Mouse (Mus musculus) WW6 (cell line): ENCODE measurements around the gene Ankfy1.

Experiments used
- DNase-seq: peaks from one replicate; pipeline ENCODE4 v3.0.0-alpha.2; 2013; ENCODE audit warnings: low read depth, low spot score

Gene Ankfy1

DNA sequence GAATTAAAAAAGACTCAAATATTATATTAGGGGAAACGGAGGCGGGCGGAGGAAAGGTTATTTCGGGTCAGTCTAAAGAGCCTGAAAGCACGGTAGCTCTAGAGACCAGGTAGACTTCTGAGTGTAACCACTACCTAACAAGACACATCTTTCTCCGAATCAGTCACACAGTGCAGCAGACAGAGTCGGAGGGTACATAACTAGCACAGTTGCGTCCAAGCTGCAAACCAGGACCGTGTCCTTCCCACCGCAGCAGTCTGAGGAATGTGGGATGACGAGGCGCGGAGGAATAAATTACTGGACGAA is 105.3 kb downstream of the Ankfy1 start:
- no peak for DNase-seq

DNA sequence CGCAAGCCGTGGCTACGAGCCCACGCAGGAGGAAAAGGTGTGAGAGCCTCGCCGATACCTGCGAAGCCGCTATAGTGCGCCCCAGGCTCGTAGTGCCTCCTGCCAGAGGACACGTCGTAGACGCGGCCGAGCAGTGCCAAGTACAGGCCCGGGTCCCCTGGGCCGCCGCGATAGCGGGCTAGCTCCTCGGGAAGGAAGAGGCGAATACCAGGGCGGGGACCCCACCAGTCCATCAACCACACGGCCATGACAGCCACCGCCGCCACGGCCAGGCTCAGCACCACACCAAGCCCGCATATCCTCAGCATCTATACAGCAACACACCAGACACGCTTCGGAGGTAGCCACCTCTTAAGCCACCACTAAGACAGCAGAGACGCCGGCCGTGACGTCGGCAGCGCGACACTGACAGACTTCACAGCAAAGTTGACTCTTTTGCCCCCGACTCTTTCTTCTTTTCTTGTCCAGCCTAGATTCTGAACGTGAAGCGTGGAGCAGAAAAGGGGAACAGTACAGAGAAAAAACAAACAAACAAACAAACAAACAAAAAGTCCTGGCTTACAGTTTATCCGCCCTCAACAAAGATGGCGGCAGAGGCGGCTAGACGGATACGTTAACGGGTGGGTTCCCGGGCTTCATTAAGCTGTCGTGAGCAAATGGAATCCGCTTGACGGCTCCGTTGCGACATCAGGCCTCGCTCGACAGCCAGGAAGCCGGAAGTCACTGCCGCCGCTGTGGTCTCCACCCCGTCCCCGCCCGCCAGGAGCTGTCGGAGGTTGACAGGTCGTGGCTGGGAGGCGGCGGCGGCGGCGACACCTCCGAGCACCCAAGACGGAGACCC is 105.9 kb downstream of the Ankfy1 start, which contains the start of the genes Cyb5d2 and Zzef1:
Cyb5d2 (minus strand) TSS at position 688 of the 841 bp plus-strand sequence.
Zzef1 (plus strand) TSS at position 772 of the 841 bp plus-strand sequence.
- peak; percentile 94 for DNase-seq

DNA sequence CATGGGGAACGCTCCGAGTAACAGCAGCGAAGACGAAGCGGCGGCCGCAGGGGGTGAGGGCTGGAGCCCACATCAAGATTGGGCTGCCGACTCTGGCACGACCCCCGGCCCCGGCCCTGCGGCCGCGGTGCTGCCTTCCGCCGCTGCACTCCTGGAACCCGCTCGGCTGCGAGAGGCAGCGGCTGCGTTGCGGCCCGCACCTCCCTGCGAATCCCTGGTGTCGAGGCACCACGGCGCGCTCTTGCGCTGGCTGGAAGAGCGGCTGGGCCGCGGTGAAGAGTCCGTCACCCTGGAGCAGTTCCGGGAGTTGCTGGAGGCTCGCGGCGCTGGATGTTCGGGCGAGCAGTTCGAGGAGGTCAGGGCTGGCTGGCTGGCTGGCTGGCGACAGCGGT is 106.5 kb downstream of the Ankfy1 start:
- no peak for DNase-seq

DNA sequence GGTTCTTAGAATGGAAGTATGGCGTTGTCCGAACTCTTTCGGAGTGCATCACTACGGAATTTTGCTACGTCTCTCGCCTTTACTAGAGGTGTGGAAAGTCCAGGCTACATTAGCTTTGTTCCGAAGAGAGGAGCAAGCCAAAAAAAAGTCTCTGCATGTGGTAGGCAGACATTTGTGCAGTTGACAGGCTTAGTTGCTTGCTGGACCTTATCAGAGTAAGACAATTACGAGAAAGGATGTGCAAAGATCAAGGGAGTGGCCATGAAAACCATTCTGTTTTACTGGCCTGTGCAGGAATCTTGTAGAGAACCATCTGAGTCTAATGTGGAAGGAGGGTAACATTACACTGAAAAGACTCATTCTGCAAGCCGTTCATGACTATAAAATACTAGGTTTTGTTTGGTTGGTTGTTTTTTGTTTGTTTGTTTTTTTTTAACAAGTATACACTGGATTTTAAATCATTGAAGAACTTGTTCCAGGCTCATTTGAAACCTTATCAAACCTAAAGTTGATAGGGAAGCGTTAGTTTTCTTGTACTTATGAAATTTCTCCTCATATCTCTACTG is 107.0 kb downstream of the Ankfy1 start:
- DNase-seq: no peak

DNA sequence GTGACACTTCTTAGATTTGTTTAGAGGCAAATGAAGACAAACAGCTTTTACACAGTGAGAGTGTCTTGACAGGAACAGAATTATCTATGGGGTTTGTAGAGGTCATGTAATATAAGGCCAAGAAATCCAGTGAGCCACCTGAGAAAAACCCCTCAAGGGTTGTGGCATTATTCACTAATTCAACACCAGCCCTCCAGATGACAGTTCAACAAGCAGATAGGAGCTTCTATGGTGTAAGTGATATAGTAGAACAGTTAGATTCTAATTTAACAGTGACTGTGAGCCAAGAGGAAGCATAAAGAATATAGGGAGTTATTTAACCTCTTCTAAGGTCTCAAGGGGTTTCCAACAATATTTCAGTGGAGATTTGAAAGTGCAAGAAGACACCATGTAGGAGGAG is 108.3 kb downstream of the Ankfy1 start:
- DNase-seq: no peak

DNA sequence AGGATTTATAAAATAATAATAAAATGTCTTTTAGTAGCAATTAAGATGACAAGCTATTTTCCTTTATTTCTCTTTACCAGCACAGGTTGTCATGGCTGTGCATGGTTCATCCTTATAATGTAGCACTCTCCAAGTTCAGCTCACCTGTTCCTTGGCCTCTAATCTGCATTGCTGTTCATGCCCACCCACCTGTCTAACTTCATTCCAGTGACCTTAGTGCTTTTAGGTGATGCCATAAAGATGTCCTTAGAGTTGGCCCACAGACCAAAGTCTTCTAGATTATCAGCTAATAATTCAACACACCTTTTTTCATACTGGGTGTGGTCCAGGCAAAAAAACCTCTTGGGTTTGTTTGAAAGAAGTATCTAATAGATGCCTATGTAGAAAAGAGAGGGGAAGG is 111.4 kb downstream of the Ankfy1 start:
- DNase-seq: no peak

DNA sequence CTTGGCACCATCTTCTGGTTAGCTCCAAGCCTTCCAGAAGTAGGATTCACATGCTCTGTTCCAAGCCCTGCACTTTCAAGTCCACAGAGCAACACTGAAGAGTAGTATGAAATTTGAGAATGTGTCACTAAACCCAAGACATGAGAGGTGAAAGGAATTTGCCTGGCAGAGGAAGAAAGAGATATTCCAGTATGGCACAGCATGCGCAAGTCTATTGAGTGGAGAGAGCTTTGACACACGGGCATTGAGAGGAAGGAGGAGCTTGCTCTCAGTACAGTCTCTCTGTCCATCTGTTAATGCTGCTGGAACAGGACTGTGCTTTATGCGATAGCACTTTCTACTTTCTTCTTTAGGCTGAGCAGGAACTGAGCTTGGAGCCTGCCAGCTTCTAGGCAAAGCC is 113.2 kb downstream of the Ankfy1 start:
- DNase-seq: no peak

DNA sequence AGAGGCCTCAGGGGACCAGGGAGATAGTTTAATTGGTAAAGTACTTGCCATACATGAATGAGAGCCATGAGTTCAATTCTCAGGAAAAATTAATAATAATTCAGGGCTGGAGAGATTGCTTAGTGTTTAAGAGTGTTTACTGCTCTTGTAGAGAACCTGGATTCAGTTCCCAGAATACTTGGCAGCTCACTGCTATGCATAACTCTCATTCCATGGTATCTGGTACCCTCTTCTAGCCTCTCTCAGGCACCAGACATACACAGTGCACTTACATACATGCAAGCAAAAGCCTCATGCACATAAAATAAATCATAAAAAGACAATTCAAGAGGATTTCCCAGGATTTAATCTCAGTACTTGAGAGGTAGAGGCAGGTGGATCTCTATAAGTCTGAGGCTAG is 114.8 kb downstream of the Ankfy1 start:
- no peak for DNase-seq

DNA sequence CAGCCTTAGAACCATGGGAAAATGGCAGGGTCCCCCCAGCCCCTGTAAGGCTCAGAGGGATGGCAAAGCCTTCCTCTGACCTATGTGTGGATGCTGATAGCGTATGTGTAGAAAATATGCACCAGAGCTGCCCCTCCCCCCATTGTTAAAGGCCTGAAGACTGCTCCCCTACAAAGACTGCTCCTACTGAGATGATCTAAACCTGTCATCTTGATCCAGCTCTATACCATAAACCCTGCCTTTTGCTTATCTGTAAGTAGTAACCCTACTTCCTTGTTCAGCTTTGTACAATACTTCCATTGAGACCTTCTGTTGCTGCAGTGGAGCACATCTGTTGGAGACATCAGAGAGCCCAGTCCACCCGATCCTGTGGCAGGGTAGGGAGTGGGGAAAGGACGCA is 115.4 kb downstream of the Ankfy1 start:
- no peak for DNase-seq

DNA sequence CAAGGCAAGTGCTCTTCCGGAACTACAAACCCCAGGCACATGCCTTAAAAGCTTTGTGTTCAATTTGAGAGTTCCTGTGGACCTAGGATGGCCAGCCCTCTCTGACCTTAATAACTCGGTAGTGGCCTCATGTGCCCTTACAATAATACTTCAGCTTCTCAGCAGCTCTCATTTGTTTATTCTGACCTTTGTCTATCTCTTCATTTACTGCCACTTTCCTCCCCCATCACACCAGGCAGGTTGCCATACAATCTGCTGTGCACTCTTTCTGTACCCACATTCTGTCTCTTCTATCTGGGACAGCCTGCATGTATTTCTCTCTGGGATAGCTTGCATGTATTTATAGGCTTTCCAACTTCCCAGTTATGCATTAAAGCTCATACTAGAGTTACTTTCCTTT is 116.8 kb downstream of the Ankfy1 start:
- DNase-seq: no peak

DNA sequence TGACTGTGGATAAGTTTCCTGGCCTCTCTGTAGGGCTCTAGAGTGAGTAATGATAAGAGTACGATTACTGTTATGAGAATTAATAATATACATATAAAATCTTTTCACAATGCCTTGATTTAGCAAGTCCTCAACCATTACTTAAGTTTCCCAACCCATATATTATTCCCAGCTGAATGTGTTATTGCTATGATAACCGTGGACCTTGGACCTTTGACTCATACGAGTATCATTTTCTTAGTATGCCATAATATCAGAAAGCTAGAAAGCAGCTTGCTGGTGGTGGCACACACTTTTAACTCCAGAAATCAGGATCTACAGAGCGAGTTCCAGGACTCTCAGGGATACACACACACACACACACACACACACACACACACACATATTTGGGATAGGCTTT is 118.2 kb downstream of the Ankfy1 start:
- no peak for DNase-seq

DNA sequence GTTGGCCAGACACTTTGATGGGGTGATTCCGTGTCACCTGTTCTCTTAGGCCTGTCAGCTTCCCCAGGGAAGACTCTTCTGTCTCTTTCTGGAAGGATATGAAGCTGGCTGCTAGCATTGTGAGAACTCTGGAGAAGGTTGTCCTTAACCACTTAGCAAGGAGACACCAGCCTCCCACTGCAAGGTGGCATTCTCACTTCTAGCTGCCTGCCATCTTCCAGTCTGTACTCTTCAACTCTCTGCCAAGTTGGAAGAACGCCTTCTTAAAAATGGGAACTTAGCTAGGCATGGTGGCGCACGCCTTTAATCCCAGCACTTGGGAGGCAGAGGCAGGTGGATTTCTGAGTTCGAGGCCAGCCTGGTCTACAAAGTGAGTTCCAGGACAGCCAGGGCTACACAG is 123.9 kb downstream of the Ankfy1 start:
- no peak for DNase-seq

DNA sequence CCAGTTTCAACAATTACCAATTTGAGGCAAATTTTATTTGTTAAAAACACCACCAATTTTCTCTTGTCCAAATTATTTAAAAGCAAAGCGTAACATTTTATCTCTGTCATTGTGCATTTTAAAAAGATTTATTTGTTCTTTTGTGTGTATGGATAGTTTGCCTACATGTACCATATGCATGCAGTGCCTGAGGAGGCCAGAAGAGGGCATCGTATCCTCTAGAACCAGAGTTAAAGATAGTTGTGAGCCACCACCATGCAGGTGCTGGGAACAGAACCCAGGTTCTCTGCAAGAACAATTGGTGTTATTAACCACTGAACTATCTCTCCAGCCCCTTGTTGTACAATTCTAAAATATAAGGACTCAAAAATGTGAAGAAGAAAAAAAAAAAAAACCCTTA is 124.4 kb downstream of the Ankfy1 start:
- DNase-seq: no peak

DNA sequence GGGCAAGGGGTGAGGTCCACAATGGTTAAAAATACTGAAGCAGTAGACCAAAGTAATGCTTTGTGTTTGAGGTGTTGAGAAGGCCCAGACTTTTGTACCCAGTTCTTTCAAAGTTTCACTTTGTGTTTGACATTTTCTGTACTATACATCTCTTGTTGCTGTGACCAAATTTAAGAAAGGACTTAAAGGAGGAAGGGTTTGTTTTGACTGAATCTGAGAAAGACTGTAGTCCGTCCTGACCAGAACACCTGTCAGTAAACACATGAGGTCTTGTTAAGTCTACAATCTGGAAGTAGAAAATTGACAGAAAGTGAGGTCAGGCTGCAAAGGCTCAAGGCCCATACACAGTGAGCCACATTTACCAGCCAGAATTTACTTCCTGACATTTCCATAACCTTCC is 127.1 kb downstream of the Ankfy1 start:
- no peak for DNase-seq

DNA sequence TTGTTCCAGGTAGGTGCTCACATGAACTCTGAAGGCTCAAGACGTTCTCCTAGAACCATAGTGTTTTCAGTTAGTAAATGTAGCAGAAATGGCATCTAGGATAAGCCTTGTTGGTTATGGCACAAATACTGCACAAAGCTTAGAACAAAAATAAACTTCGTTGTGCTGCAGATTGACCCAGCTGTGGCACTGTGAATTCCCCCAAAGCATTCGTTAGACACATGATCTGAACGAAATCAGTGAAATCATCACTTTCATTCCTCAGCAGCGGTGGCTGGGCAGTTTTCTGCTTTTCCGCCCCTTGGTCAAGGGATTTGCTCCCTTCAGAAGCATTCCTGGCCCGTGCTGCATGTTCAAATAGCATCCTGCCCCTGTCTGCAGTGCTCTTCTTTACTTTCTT is 128.3 kb downstream of the Ankfy1 start:
- no peak for DNase-seq

DNA sequence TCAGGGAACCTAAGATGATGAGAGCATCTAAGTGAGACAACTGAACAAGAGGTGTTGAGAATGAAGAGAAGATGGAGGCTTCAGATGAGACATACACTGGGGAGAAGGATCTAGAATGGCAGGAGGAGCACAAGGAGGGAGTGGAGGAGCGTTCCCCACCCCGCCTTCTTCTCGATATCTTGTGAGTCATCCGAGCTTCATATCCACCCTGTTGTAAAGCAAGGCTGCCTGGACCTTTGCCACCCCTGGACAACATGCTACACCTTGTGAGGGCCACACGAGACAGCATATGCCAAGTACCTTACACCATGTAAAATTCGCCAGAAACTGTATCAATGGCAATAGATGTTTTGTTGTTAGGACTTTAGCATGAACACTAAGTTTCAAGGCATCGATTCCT is 131.2 kb downstream of the Ankfy1 start:
- no peak for DNase-seq
